Mouse (Mus musculus) neural tube, embryonic 11.5 days (tissue): ENCODE measurements around the gene Glis3. TPM values are rescaled to one million over a fixed set of nuclear protein-coding genes. Genes with fewer than 3 reads are reported as not detected.

ENCODE experiments used
- ATAC-seq: fragments of 200-750 bp; cut with Nextera tagmentation; 2 replicates; pipeline ENCODE4 v1.8.0; 2017; ENCODE audit warnings: moderate number of reproducible peaks, mild to moderate bottlenecking, moderate TSS enrichment, moderate library complexity; ENCODE audit not compliant: insufficient read depth, low FRiP score, low TSS enrichment
- DNase-seq: peaks from one replicate; pipeline ENCODE4 v3.0.0-alpha.2; 2015; ENCODE audit warnings: low spot score
- H3K27ac ChIP-seq: fragments of 300-500 bp; sonication (generic); 2 replicates; pipeline ENCODE4 v1.5.1; 2014; ENCODE audit warnings: low read depth, mild to moderate bottlenecking, low read length
- H3K27me3 ChIP-seq: fragments of 300-500 bp; sonication (generic); 2 replicates; pipeline ENCODE4 v1.6.1; 2014; ENCODE audit warnings: mild to moderate bottlenecking, low read length, mixed read lengths; ENCODE audit not compliant: control insufficient read depth, insufficient read depth
- H3K36me3 ChIP-seq: fragments of 300-500 bp; sonication (generic); 2 replicates; pipeline ENCODE4 v1.6.1; 2014; ENCODE audit warnings: mild to moderate bottlenecking, low read length, moderate library complexity, mixed read lengths; ENCODE audit not compliant: control insufficient read depth, insufficient read depth
- H3K4me1 ChIP-seq: fragments of 300-500 bp; sonication (generic); 2 replicates; pipeline ENCODE4 v1.6.1; 2014; ENCODE audit warnings: low read length, mixed read lengths; ENCODE audit not compliant: control insufficient read depth, insufficient read depth
- H3K4me2 ChIP-seq: fragments of 300-500 bp; sonication (generic); 2 replicates; pipeline ENCODE4 v1.6.1; 2014; ENCODE audit warnings: low read depth, mild to moderate bottlenecking, moderate library complexity
- H3K4me3 ChIP-seq: fragments of 300-500 bp; sonication (generic); 2 replicates; pipeline ENCODE4 v1.5.1; 2014; ENCODE audit warnings: low read depth, low read length
- H3K9ac ChIP-seq: fragments of 300-500 bp; sonication (generic); 2 replicates; pipeline ENCODE4 v1.6.1; 2014; ENCODE audit warnings: mild to moderate bottlenecking, low read length
- H3K9me3 ChIP-seq: fragments of 300-500 bp; sonication (generic); 2 replicates; pipeline ENCODE4 v1.6.1; 2016; ENCODE audit warnings: low read length; ENCODE audit not compliant: control insufficient read depth
- WGBS: fragments of 180-500 bp; shearing (Covaris S2); extraction: QIAGEN DNeasy Blood & Tissue Kit; methylation state at CpG from one replicate; pipeline ENCODE4 v1.1.7; 2014; 5-methylcytosine and 5-hydroxymethylcytosine counted together
- polyA plus RNA-seq: library from polyadenylated mRNA; unstranded; fragments of >200 nt; fragmentation: Nextera tagmentation; extraction: Ambion mirVana; gene quantifications from 2 replicates; pipeline ENCODE4 v1.2.1, GENCODE M21; 2014

The Glis3 gene
- polyA plus RNA-seq, 1 experiment from 2014 or later = 1.6 TPM

GRCm38 (mm10) chr19:28566554-28566953 lies 113.3 kb downstream of the Glis3 start:
- Histone ChIP-seq H3K36me3 (no peaks in the 10 kb centered on the region), H3K9ac (no peak overlapping the region), H3K4me2 (no peak overlapping the region), H3K27me3 (no peaks in the 10 kb centered on the region), H3K4me1 (no peaks in the 10 kb centered on the region), H3K9me3 (no peaks in the 10 kb centered on the region), H3K4me3 (no peak overlapping the region), H3K27ac (no peak overlapping the region)
- ATAC-seq (no peak), DNase-seq (no peak)
- WGBS = 14% methylated on average over 2 of the region's 2 CpGs

GRCm38 (mm10) chr19:28561697-28562002 lies 118.2 kb downstream of the Glis3 start:
- H3K27ac ChIP-seq = no peak overlapping the region
- DNase-seq (no peak), ATAC-seq (no peak)
- no peaks in the 10 kb centered on the region for H3K36me3 ChIP-seq
- no peaks in the 10 kb centered on the region for H3K9me3 ChIP-seq
- peaks cover 4% of the 10 kb centered on the region; the same call in 1 of the 2 replicates for H3K4me1 ChIP-seq
- no peak overlapping the region for H3K9ac ChIP-seq
- H3K27me3 ChIP-seq = no peaks in the 10 kb centered on the region
- no peak overlapping the region for H3K4me2 ChIP-seq
- no peak overlapping the region for H3K4me3 ChIP-seq

- no peak overlapping the region for H3K27ac ChIP-seq
- H3K4me1 ChIP-seq = peaks cover 4% of the 10 kb centered on the region; the same call in 1 of the 2 replicates
Observed at GRCm38 (mm10) chr19:28560801-28561696, 118.8 kb downstream of the Glis3 start.

GRCm38 (mm10) chr19:28559836-28560235 lies 120.0 kb downstream of the Glis3 start:
- no peak overlapping the region for H3K4me3 ChIP-seq
- H3K9me3 ChIP-seq = no peaks in the 10 kb centered on the region
- no peak overlapping the region for H3K27ac ChIP-seq
- no peaks in the 10 kb centered on the region for H3K27me3 ChIP-seq
- 62% methylated on average over 7 of the region's 7 CpGs for WGBS
- DNase-seq (no peak), ATAC-seq (no peak)
- H3K4me1 ChIP-seq = peaks cover 4% of the 10 kb centered on the region; the same call in 1 of the 2 replicates
- H3K36me3 ChIP-seq = no peaks in the 10 kb centered on the region
- H3K4me2 ChIP-seq = no peak overlapping the region
- no peak overlapping the region for H3K9ac ChIP-seq

More at GRCm38 (mm10) chr19:28560801-28561696, 118.8 kb downstream of the Glis3 start:
- Histone ChIP-seq H3K27me3 (no peaks in the 10 kb centered on the region), H3K4me3 (no peak overlapping the region), H3K36me3 (no peaks in the 10 kb centered on the region), H3K9ac (no peak overlapping the region), H3K9me3 (no peaks in the 10 kb centered on the region), H3K4me2 (no peak overlapping the region)
- ATAC-seq = no peak
- WGBS = 28% methylated on average over 8 of the region's 8 CpGs
- peak; percentile 35 for DNase-seq

- H3K9me3 ChIP-seq = no peaks in the 10 kb centered on the region
- H3K27me3 ChIP-seq = no peaks in the 10 kb centered on the region
- no peaks in the 10 kb centered on the region for H3K36me3 ChIP-seq
- no peak overlapping the region for H3K4me2 ChIP-seq
- ATAC-seq = no peak
- peaks cover 4% of the 10 kb centered on the region; the same call in 1 of the 2 replicates for H3K4me1 ChIP-seq
- no peak for DNase-seq
- no peak overlapping the region for H3K9ac ChIP-seq
- 82% methylated on average over 10 of the region's 10 CpGs for WGBS
- H3K27ac ChIP-seq = no peak overlapping the region
- H3K4me3 ChIP-seq = no peak overlapping the region
Observed at GRCm38 (mm10) chr19:28559400-28559799, 120.5 kb downstream of the Glis3 start.

- ATAC-seq = no peak
- 75% methylated on average over 8 of the region's 8 CpGs for WGBS
- Histone ChIP-seq H3K4me2 (no peak overlapping the region), H3K36me3 (no peaks in the 10 kb centered on the region), H3K27me3 (no peaks in the 10 kb centered on the region), H3K9ac (no peak overlapping the region), H3K27ac (no peak overlapping the region), H3K9me3 (no peaks in the 10 kb centered on the region), H3K4me1 (peaks cover 4% of the 10 kb centered on the region; the same call in 1 of the 2 replicates), H3K4me3 (no peak overlapping the region)
- no peak for DNase-seq
Observed at GRCm38 (mm10) chr19:28558661-28559060, 121.2 kb downstream of the Glis3 start.

GRCm38 (mm10) chr19:28557559-28558328 lies 122.1 kb downstream of the Glis3 start:
- WGBS = 61% methylated on average over 5 of the region's 5 CpGs
- Histone ChIP-seq H3K27me3 (no peaks in the 10 kb centered on the region), H3K4me2 (no peak overlapping the region), H3K9me3 (no peaks in the 10 kb centered on the region), H3K9ac (no peak overlapping the region), H3K4me3 (no peak overlapping the region), H3K27ac (no peak overlapping the region), H3K4me1 (peaks cover 4% of the 10 kb centered on the region; the same call in 1 of the 2 replicates), H3K36me3 (no peaks in the 10 kb centered on the region)
- ATAC-seq = no peak
- no peak for DNase-seq

GRCm38 (mm10) chr19:28555181-28555929 lies 124.5 kb downstream of the Glis3 start:
- Histone ChIP-seq H3K4me2 (no peak overlapping the region), H3K9ac (no peak overlapping the region), H3K36me3 (no peaks in the 10 kb centered on the region), H3K4me1 (no peaks in the 10 kb centered on the region), H3K9me3 (no peaks in the 10 kb centered on the region), H3K27me3 (no peaks in the 10 kb centered on the region), H3K4me3 (no peak overlapping the region), H3K27ac (no peak overlapping the region)
- WGBS = 83% methylated on average over 6 of the region's 6 CpGs
- no peak for ATAC-seq
- DNase-seq = no peak
